Mouse (Mus musculus) limb, embryonic 10.5 days (tissue): ENCODE measurements around the gene Sugct. TPM values are rescaled to one million over a fixed set of nuclear protein-coding genes. Genes with fewer than 3 reads are reported as not detected.
"Not testable (repeated sequence)": the region's sequence is repeated elsewhere in the genome, so short reads cannot be mapped to it uniquely, and the experiment has no call there.

ENCODE experiments used
- DNase-seq: peaks from one replicate; pipeline ENCODE4 v3.0.0-alpha.2; 2017; ENCODE audit warnings: low spot score
- H3K27ac ChIP-seq: fragments of 300-500 bp; sonication (generic); 2 replicates; pipeline ENCODE4 v1.5.1; 2016; ENCODE audit warnings: mild to moderate bottlenecking
- H3K27me3 ChIP-seq: fragments of 300-500 bp; sonication (generic); 2 replicates; pipeline ENCODE4 v1.6.1; 2016; ENCODE audit warnings: low read depth, mild to moderate bottlenecking; ENCODE audit not compliant: poor library complexity, severe bottlenecking
- H3K36me3 ChIP-seq: fragments of 300-500 bp; sonication (generic); 2 replicates; pipeline ENCODE4 v1.6.1; 2016; ENCODE audit warnings: mild to moderate bottlenecking, moderate library complexity
- H3K4me1 ChIP-seq: fragments of 300-500 bp; sonication (generic); 2 replicates; pipeline ENCODE4 v1.6.1; 2016
- H3K4me3 ChIP-seq: fragments of 300-500 bp; sonication (generic); 2 replicates; pipeline ENCODE4 v1.5.1; 2016; ENCODE audit warnings: mild to moderate bottlenecking, moderate library complexity
- H3K9me3 ChIP-seq: fragments of 300-500 bp; sonication (generic); replicated peaks from 2 replicates; pipeline ENCODE4 v1.6.1; 2016; ENCODE audit warnings: mild to moderate bottlenecking
- WGBS: fragments of 180-500 bp; shearing (Covaris S2); methylation state at CpG from one replicate; pipeline ENCODE4 v1.1.7; 2016; 5-methylcytosine and 5-hydroxymethylcytosine counted together
- polyA plus RNA-seq: library from polyadenylated mRNA; unstranded; fragments of >200 nt; fragmentation: Nextera tagmentation; extraction: Ambion mirVana; gene quantifications from 2 replicates; pipeline ENCODE4 v1.2.1, GENCODE M21; 2016

Gene Sugct
- polyA plus RNA-seq, 1 experiment from 2014 or later: 3.6 TPM

DNA sequence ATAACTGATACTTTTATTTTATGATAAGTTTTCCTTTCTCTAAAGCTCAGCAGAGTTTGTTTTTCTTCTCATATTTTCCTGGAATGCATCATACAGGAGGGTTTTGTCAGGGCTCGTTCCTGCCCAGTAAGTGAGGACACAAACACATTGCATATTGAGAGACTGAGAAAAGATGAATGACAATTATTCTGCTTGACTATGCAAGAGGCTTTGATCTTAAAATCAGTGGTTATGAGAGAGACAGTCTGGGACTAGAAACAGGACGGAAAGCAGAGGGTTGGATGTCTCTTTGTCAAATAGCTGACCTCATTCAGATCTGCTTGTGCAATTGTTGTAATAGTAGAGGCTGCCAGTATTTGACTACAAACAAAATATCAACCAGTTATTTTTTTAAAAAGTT, 835.4 kb downstream of the Sugct start:
- H3K27me3 ChIP-seq: no peaks in the 10 kb centered on the region
- no peak overlapping the region for H3K4me3 ChIP-seq
- no peaks in the 10 kb centered on the region for H3K9me3 ChIP-seq
- WGBS: 81% methylated on average over 2 of the region's 2 CpGs
- H3K27ac ChIP-seq: no peak overlapping the region
- H3K36me3 ChIP-seq: no peaks in the 10 kb centered on the region
- H3K4me1 ChIP-seq: no peaks in the 10 kb centered on the region
- no peak for DNase-seq

DNA sequence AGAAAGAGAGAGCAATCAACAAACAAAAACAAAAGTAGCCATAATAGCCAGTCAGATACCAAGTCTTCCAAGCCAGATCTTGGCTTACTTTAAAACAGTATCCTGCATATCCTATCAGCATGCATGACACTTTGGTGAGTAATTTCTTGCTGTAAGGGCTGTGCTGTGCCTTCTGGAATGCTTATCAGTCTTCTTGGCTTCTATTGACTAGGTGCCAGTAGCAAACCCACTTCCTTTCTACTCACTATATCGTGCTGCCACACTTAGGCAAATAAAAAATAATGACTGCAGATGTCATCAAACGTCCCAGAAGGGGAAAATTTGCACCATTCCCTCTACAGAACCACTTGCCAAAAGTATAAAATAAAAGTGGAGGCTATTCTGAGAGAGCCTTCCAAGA, 848.1 kb downstream of the Sugct start:
- H3K4me3 ChIP-seq: no peak overlapping the region
- H3K4me1 ChIP-seq: no peaks in the 10 kb centered on the region
- H3K27ac ChIP-seq: no peak overlapping the region
- DNase-seq: no peak
- no peaks in the 10 kb centered on the region for H3K27me3 ChIP-seq
- H3K9me3 ChIP-seq: no peaks in the 10 kb centered on the region
- H3K36me3 ChIP-seq: no peaks in the 10 kb centered on the region
- 73% methylated on average over 2 of the region's 2 CpGs for WGBS

DNA sequence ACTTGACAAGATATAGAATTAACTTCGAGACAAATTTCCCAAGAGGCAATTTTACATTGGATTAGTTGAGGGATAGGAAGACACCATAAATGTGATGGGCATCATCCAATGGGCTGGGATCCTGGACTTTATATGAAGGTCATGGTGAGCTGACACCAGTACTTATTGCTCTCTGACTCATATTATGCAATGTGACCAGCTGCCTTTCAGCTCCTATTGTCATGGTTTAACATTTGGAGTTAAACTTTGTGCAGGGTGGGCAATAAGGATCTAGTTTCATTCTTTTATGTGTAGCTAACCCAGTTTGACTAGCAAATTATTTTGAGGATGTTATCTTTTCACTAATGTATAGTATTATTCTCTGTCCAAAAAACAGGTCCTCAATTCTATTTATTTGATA, 854.4 kb downstream of the Sugct start:
- no peak overlapping the region for H3K27ac ChIP-seq
- H3K9me3 ChIP-seq: no peaks in the 10 kb centered on the region
- H3K4me1 ChIP-seq: no peaks in the 10 kb centered on the region
- WGBS: 93% methylated on average over 1 of the region's 1 CpGs
- DNase-seq: no peak
- H3K4me3 ChIP-seq: no peak overlapping the region
- no peaks in the 10 kb centered on the region for H3K36me3 ChIP-seq
- no peaks in the 10 kb centered on the region for H3K27me3 ChIP-seq

DNA sequence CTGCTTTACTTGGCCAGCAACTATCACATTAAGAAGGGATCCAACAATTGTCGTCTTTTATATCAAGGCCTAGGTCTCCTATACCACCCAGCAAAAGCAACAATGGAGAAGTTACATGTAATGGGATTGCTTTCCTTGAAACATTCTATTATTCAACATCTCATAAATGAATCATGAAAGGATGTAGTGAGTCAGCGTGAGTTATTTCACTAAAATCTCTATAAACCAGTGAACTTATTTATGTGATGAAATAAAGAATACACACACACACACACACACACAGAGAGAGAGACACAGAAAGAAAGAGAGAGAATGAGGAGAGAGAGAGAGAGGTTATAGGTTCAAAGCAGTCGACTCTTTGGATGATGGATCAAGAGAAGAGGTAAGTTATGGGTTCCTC, 856.9 kb downstream of the Sugct start:
- Histone ChIP-seq H3K27me3 (no peaks in the 10 kb centered on the region), H3K27ac (no peak overlapping the region), H3K4me1 (no peaks in the 10 kb centered on the region), H3K9me3 (no peaks in the 10 kb centered on the region), H3K36me3 (no peaks in the 10 kb centered on the region), H3K4me3 (no peak overlapping the region)
- WGBS: 91% methylated on average over 3 of the region's 3 CpGs
- DNase-seq: no peak

DNA sequence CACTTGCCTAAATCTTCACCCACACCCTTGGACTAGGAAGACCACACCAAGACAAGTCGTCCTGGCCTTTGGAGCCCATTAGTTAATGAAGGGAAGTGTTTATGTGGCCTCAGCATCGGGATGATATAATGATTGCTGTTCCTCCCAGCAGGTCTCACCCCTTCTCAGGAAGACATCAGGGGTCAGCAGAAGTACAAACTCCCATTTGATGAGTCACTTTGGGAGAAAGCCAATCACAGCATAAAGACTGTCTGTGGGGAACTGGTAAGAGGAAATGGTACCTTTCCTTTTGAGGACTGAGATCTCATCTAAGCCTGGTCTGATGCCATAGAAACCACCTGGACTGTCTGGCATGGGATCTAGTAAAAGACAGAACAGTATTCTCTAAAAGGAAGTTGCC, 860.2 kb downstream of the Sugct start:
- H3K9me3 ChIP-seq: no peaks in the 10 kb centered on the region
- DNase-seq: no peak
- no peaks in the 10 kb centered on the region for H3K36me3 ChIP-seq
- no peak overlapping the region for H3K27ac ChIP-seq
- 70% methylated on average over 2 of the region's 2 CpGs for WGBS
- no peaks in the 10 kb centered on the region for H3K27me3 ChIP-seq
- no peak overlapping the region for H3K4me3 ChIP-seq
- H3K4me1 ChIP-seq: no peaks in the 10 kb centered on the region

DNA sequence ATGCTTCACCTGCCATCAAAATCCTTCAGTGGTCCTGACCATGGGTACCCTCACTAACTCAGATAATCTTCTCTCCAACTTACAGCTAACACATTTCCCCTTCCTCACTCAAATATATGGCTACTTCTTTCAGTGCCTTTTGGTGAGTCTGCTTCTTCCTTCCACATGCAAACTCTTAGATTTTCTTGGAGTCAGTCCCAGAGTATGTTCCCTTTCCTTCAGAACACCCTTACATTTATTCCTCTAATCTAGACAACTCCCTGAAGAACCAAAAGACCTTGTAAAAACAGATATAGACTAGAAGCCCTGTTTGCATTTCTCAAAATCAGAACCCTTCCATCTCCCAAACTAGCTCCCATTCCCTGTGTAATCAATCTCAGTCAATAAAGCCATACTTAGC, 862.3 kb downstream of the Sugct start:
- H3K27me3 ChIP-seq: no peaks in the 10 kb centered on the region
- no peak overlapping the region for H3K4me3 ChIP-seq
- H3K27ac ChIP-seq: no peak overlapping the region
- no peaks in the 10 kb centered on the region for H3K9me3 ChIP-seq
- no peaks in the 10 kb centered on the region for H3K4me1 ChIP-seq
- H3K36me3 ChIP-seq: no peaks in the 10 kb centered on the region
- DNase-seq: no peak

DNA sequence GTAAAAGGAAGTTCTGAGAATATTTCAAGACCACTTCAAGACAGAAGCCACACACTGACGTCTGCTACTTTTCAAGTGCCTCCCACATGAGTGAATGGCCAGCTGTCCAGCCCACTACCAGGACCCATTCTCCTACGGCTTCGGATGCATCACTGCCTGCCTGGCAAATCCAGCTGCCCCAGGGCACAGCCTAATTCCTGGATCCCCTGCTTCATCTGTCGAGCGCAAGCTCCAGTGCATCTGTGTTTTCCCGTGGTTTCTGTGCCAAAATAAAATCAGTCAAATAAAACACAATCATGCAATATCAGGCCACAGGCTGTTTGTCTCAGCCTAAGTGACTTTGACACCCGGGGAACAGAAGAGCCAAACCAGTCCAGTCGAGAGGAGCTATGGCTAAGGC, 863.5 kb downstream of the Sugct start:
- Histone ChIP-seq H3K36me3 (no peaks in the 10 kb centered on the region), H3K4me1 (no peaks in the 10 kb centered on the region)
- 84% methylated on average over 8 of the region's 8 CpGs for WGBS

DNA sequence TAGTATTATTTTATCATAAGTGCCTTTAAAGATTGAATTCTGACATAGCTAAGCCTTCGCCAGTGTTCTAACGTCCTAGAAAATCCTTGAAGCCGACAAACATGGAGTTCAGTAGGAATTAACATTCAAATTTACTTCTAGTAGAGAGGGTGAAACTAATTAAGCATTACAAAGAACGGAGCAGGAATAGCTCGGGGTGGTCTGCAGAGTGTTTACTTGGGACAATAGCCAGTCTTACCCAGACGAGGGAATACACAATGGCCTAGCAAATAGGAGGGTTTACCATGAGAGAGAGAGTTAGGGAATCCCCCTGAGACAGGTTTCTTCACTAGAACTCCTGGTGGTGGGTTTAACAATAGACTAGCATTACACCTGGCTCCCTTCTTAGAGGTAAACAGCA, 865.1 kb downstream of the Sugct start:
- not testable (repeated sequence) for H3K4me3 ChIP-seq, DNase-seq, H3K27me3 ChIP-seq, H3K4me1 ChIP-seq, H3K36me3 ChIP-seq, H3K27ac ChIP-seq, H3K9me3 ChIP-seq
- WGBS: 69% methylated on average over 6 of the region's 6 CpGs

More for the DNA sequence above, 863.5 kb downstream of the Sugct start:
- DNase-seq: no peak
- Histone ChIP-seq H3K4me3 (no peak overlapping the region), H3K27me3 (no peaks in the 10 kb centered on the region), H3K9me3 (no peaks in the 10 kb centered on the region), H3K27ac (no peak overlapping the region)

DNA sequence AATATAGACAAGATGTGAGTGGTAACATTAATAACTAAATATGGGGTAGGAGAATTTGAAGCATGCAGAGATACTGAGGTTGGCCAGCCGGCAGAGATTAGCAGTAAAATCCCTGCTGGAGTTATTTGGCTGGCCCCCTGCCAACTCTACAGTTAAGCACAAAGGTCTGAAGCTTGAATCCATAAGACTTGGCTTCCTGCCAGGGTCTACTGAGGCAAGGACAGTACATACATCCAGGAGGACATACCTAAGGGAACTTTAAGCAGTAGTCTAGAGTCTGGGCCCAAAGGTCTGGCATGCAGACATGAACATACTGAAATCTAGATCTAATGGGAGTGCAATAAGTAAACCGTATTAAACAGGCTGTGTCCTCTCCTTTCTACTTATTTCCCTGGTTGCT, 865.8 kb downstream of the Sugct start:
- no peak for DNase-seq
- WGBS: 90% methylated on average over 2 of the region's 2 CpGs

DNA sequence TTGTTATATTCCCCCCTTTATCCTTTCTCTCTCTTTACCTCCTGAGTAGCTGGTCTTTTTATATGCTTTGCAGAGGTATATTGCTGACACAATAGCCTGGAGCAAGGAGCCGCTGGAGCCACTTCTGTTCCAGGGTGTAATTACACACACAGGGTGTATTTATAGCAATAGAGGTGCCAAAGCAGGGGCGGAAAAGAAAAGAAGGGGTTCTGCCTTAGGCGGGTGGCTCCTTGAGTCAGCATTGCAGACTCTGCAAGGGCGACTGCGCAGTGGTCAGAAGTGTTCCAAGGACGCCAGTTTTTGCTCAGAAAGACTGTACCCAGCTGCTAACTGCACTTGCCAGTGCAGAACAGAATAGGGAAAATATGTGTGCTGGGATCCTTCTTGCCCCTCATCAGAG, 869.7 kb downstream of the Sugct start:
- Histone ChIP-seq H3K4me3 (no peak overlapping the region), H3K36me3 (no peaks in the 10 kb centered on the region), H3K4me1 (no peaks in the 10 kb centered on the region), H3K27ac (no peak overlapping the region), H3K27me3 (no peaks in the 10 kb centered on the region), H3K9me3 (no peaks in the 10 kb centered on the region)
- 64% methylated on average over 6 of the region's 6 CpGs for WGBS
- DNase-seq: no peak

More for the DNA sequence above, 865.8 kb downstream of the Sugct start:
- no peaks in the 10 kb centered on the region for H3K4me1 ChIP-seq
- no peak overlapping the region for H3K4me3 ChIP-seq
- no peaks in the 10 kb centered on the region for H3K36me3 ChIP-seq
- no peaks in the 10 kb centered on the region for H3K27me3 ChIP-seq
- no peaks in the 10 kb centered on the region for H3K9me3 ChIP-seq
- no peak overlapping the region for H3K27ac ChIP-seq

DNA sequence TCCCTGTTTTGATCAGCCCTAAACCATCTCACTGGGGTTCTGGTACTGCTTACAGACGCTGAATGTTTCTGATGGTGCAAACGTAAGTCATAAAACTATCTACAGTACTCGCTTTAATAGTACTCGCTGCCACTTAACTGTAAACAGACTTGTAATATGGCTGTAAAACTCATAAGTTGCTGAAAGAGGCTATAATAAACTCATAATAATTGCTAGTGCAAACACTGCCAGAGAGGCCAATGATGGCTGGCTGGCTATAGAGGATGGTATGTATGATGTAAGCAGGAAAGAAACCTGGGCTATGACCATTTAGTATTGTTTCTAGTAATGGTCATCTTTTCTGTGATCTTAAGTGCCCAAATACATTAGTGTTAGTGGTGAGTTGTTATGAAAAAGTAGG, 873.6 kb downstream of the Sugct start:
- Histone ChIP-seq H3K27me3 (no peaks in the 10 kb centered on the region), H3K9me3 (no peaks in the 10 kb centered on the region), H3K27ac (no peak overlapping the region), H3K4me1 (no peaks in the 10 kb centered on the region), H3K4me3 (no peak overlapping the region), H3K36me3 (no peaks in the 10 kb centered on the region)
- 88% methylated on average over 4 of the region's 4 CpGs for WGBS
- no peak for DNase-seq

DNA sequence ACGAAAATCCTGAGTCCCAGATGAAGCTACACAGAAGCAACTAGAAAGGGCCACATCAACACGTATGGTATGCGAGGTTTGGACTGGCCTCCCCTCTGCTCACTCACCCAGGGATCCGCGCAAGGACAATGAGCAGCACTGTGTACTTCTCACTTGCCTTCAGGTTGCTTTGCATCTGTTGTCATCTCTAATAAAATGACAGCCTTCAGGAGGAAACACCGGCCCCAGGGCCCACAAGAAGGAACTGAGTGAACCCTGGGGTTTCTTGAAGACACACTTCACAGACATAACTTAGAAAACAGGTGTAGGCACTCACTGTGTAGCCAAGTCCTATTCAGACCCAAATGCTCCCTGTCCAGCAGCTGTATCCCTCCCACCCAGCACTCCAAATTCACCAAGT, 877.9 kb downstream of the Sugct start:
- Histone ChIP-seq H3K36me3 (no peaks in the 10 kb centered on the region), H3K4me1 (no peaks in the 10 kb centered on the region), H3K27ac (no peak overlapping the region), H3K9me3 (no peaks in the 10 kb centered on the region), H3K4me3 (no peak overlapping the region), H3K27me3 (no peaks in the 10 kb centered on the region)
- DNase-seq: no peak
- WGBS: 85% methylated on average over 6 of the region's 6 CpGs

DNA sequence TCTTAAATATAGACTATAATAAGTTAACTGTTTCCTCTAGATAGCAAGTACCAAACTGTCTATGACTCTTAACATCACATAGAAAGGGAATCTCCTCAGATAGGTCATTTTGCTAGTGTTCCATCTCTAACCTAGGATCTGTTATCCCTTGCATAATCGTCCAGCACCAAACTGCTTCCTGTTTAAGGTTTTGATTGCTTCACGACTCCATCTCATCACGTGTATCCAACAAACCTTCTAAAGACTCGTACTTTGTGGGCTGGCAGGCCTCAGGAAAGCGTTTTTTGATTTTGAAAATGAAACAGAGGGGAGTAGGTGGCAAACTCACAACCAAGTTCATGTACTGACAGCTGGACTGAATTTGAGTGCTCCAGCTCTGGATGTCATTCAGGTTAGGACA, 878.6 kb downstream of the Sugct start:
- Histone ChIP-seq H3K4me1 (no peaks in the 10 kb centered on the region), H3K9me3 (no peaks in the 10 kb centered on the region), H3K36me3 (no peaks in the 10 kb centered on the region), H3K4me3 (no peak overlapping the region), H3K27me3 (no peaks in the 10 kb centered on the region), H3K27ac (no peak overlapping the region)
- WGBS: 82% methylated on average over 5 of the region's 5 CpGs
- DNase-seq: no peak

DNA sequence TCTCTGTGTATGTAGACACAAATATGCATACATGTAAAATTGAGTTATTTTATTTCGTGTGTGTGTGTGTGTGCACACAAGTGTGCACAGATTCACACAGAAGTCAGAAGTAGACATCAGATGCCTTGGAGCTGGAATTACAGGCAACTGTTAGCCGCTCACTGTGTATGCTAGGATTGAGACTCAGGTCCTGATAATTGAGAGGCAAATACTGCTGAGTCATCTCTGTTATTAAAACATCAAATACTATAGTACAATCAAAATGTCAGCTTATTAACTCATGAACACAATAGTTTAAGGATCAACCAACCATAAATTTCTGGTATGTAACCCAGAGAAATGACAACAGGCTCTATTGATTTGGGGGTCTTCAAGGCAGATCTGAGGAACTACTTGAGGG, 883.1 kb downstream of the Sugct start:
- no peaks in the 10 kb centered on the region for H3K36me3 ChIP-seq
- 91% methylated on average over 2 of the region's 2 CpGs for WGBS
- H3K27ac ChIP-seq: no peak overlapping the region
- no peak for DNase-seq
- H3K4me1 ChIP-seq: no peaks in the 10 kb centered on the region
- H3K4me3 ChIP-seq: no peak overlapping the region
- no peaks in the 10 kb centered on the region for H3K27me3 ChIP-seq
- H3K9me3 ChIP-seq: no peaks in the 10 kb centered on the region
